Mouse (Mus musculus): ENCODE measurements around the gene Gm10837. TPM values are rescaled to one million over a fixed set of nuclear protein-coding genes. Genes with fewer than 3 reads are reported as not detected.

Gene Gm10837
- 0.06 and 0.13 TPM in 2 replicates for polyA plus RNA-seq (2012; rRNA removed)

GRCm38 (mm10) chr14:122490441-122491328 lies at the start of gene Gm10837:
Gene Gm10837, plus strand, starts transcription at chr14:122490586.

GRCm38 (mm10) chr14:122450496-122451382 lies 39.6 kb upstream of the Gm10837 start, which contains the start of gene Gm5089:
Gene Gm5089, minus strand, starts transcription at chr14:122451115.

GRCm38 (mm10) chr14:122464763-122465741 lies 25.3 kb upstream of the Gm10837 start, which contains the start of gene Zic5:
Gene Zic5, minus strand, starts transcription at chr14:122465677.

GRCm38 (mm10) chr14:122474891-122475556 lies 15.4 kb upstream of the Gm10837 start, which contains the start of gene Zic2:
Gene Zic2, plus strand, starts transcription at chr14:122475435.

GRCm38 (mm10) chr14:122534017-122534924 lies 43.9 kb downstream of the Gm10837 start, which contains the start of gene Pcca:
Gene Pcca, plus strand, starts transcription at chr14:122534324.

Other genes starting within 250 kb of the Gm10837 start
- gene Gm5089, start 39.5 kb upstream of the Gm10837 start, polyA plus RNA-seq (2012; rRNA removed) = 0.26 and 0.36 TPM in 2 replicates
- 13.3 and 24.7 TPM in 2 replicates for gene Zic5, start 24.9 kb upstream of the Gm10837 start, polyA plus RNA-seq (2012; rRNA removed)
- 39.5 and 44.6 TPM in 2 replicates for gene Zic2, start 15.2 kb upstream of the Gm10837 start, polyA plus RNA-seq (2012; rRNA removed)
- gene Pcca, start 43.7 kb downstream of the Gm10837 start, polyA plus RNA-seq (2012; rRNA removed) = 28.3 and 42.4 TPM in 2 replicates

All from central nervous system, embryonic 11.5 days (tissue).